Mouse (Mus musculus): ENCODE results near the gene Rbbp9.
"Not testable (repeated sequence)": the region's sequence is repeated elsewhere in the genome, so short reads cannot be mapped to it uniquely, and the experiment has no call there.

Rbbp9 gene

GRCm38 (mm10) chr2:144550529-144550928 is at the start of gene Rbbp9:
Gene Rbbp9, minus strand, starts transcription at chr2:144550869.
- DNase-seq (ENCODE audit: low spot score in 2 of 2), result peak; percentile 46 to 59

- DNase-seq (ENCODE audit: low spot score in 2 of 2), result peak; percentile 86 to 88
Observed at GRCm38 (mm10) chr2:144599831-144600687, 49.4 kb upstream of the Rbbp9 start, which contains the start of gene Dtd1. Gene Dtd1, plus strand, starts transcription at chr2:144599897.

GRCm38 (mm10) chr2:144598006-144598405 is 47.3 kb upstream of the Rbbp9 start:
- DNase-seq (ENCODE audit: low spot score in 2 of 2), result no peak

GRCm38 (mm10) chr2:144593951-144594651 is 43.4 kb upstream of the Rbbp9 start, which contains the start of gene Smim26:
Gene Smim26, plus strand, starts transcription at chr2:144594054.
- DNase-seq (ENCODE audit: low spot score in 2 of 2), result peak; percentile 65 to 79

GRCm38 (mm10) chr2:144593036-144593435 is 42.4 kb upstream of the Rbbp9 start:
- not testable (repeated sequence) for DNase-seq (ENCODE audit: low spot score in 2 of 2)

- no peak for DNase-seq (ENCODE audit: low spot score in 2 of 2)
Observed at GRCm38 (mm10) chr2:144588723-144589122, 38.1 kb upstream of the Rbbp9 start.

- peak; percentile 97 to 98 for DNase-seq (ENCODE audit: low spot score in 2 of 2)
Observed at GRCm38 (mm10) chr2:144555820-144556552, 5.3 kb upstream of the Rbbp9 start, which contains the start of gene Sec23b. Gene Sec23b, plus strand, starts transcription at chr2:144556229.

GRCm38 (mm10) chr2:144555286-144555819 is 4.7 kb upstream of the Rbbp9 start:
- no peak for DNase-seq (ENCODE audit: low spot score in 2 of 2)

GRCm38 (mm10) chr2:144553905-144554304 is 3.2 kb upstream of the Rbbp9 start:
- no peak for DNase-seq (ENCODE audit: low spot score in 2 of 2)

- no peak for DNase-seq (ENCODE audit: low spot score in 2 of 2)
Observed at GRCm38 (mm10) chr2:144547559-144547958, 3.1 kb downstream of the Rbbp9 start.

- DNase-seq (ENCODE audit: low spot score in 2 of 2), result no peak
Observed at GRCm38 (mm10) chr2:144545481-144545880, 5.2 kb downstream of the Rbbp9 start.

GRCm38 (mm10) chr2:144545061-144545460 is 5.6 kb downstream of the Rbbp9 start:
- DNase-seq (ENCODE audit: low spot score in 2 of 2), result no peak

- no peak for DNase-seq (ENCODE audit: low spot score in 2 of 2)
Observed at GRCm38 (mm10) chr2:144544630-144545029, 6.0 kb downstream of the Rbbp9 start.

GRCm38 (mm10) chr2:144543670-144544069 is 7.0 kb downstream of the Rbbp9 start:
- no peak for DNase-seq (ENCODE audit: low spot score in 2 of 2)

- DNase-seq (ENCODE audit: low spot score in 2 of 2), result no peak
Observed at GRCm38 (mm10) chr2:144541246-144541645, 9.4 kb downstream of the Rbbp9 start.

GRCm38 (mm10) chr2:144537123-144537522 is 13.5 kb downstream of the Rbbp9 start:
- no peak for DNase-seq (ENCODE audit: low spot score in 2 of 2)

GRCm38 (mm10) chr2:144527821-144528174 is 22.9 kb downstream of the Rbbp9 start:
- no peak for DNase-seq (ENCODE audit: low spot score in 2 of 2)

GRCm38 (mm10) chr2:144526981-144527820 is 23.5 kb downstream of the Rbbp9 start, which contains the start of the genes Dzank1 and Polr3f:
Gene Dzank1, minus strand, starts transcription at chr2:144527414.
Gene Polr3f, plus strand, starts transcription at chr2:144527718.
- DNase-seq (ENCODE audit: low spot score in 2 of 2), result peak; percentile 96 to 97

GRCm38 (mm10) chr2:144525856-144526255 is 24.8 kb downstream of the Rbbp9 start:
- no peak for DNase-seq (ENCODE audit: low spot score in 2 of 2)

GRCm38 (mm10) chr2:144519772-144520171 is 30.9 kb downstream of the Rbbp9 start:
- no peak for DNase-seq (ENCODE audit: low spot score in 2 of 2)

- DNase-seq (ENCODE audit: low spot score in 2 of 2), result no peak
Observed at GRCm38 (mm10) chr2:144514619-144515018, 36.0 kb downstream of the Rbbp9 start.
